Mouse (Mus musculus): ENCODE data around the gene Coq8b. TPM values are rescaled to one million over a fixed set of nuclear protein-coding genes. Genes with fewer than 3 reads are reported as not detected.

Gene Coq8b
- polyA plus RNA-seq, 1 experiment from 2014 or later: 16.7 TPM

DNA sequence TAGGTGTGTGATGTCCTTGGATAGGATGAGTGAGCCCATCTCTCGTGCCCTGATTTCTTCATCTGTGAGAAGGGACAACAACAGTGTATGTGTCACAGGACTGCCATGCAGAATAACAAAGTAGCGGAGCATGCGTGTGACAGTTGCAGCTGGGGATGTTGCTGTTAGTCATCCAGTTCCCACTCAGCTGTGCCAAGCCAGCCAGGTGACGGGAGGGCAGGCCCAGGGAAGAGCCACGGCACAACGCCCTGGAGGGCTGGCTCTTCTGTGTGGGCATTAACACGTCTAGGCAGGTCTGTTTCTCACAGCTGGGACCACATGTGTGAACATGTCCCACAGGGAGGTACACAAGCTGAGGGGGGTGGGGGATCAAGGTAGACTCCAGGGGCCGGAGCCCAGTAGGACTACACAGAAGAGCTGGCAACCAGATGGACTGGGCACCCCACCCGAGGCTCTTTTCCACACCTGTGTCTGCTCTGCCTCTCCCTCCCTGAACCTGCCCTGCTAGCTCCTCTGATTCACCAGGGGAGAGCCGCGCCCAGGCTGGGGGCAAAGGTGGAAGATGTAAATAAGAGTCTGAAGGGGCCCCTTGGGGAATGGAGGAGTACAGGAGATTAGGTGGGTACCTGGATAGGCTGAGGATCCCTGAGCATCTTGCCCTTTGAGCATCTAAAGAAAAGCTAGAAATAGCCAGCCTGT lies 7.8 kb upstream of the Coq8b start:
- no peaks in the 10 kb centered on the region for H3K9me3 ChIP-seq (ENCODE audit: control insufficient read depth, low read length)
- peaks cover 46% of the 10 kb centered on the region for H3K4me1 ChIP-seq (ENCODE audit: control insufficient read depth, insufficient read depth, low read length)
- H3K27me3 ChIP-seq (ENCODE audit: control insufficient read depth, insufficient read depth, low read length): no peaks in the 10 kb centered on the region
- 0 out of 2 replicates have a peak overlapping the region, but pooled peaks have one; percentile 89 for H3K4me3 ChIP-seq (ENCODE audit: low read depth, low read length)
- H3K4me2 ChIP-seq (ENCODE audit: low read depth, low read length): peak overlapping the region; percentile 87
- H3K27ac ChIP-seq (ENCODE audit: low read depth, low read length): no peak overlapping the region
- 65% methylated on average over 11 of the region's 11 CpGs for WGBS
- peak overlapping the region; percentile 30; the same call in 1 of the 2 replicates for H3K9ac ChIP-seq (replicated peaks; ENCODE audit: low read depth, low read length)
- no peaks in the 10 kb centered on the region for H3K36me3 ChIP-seq (ENCODE audit: control insufficient read depth, insufficient read depth, low read length)
- no peak for ATAC-seq (ENCODE audit: low read depth)

DNA sequence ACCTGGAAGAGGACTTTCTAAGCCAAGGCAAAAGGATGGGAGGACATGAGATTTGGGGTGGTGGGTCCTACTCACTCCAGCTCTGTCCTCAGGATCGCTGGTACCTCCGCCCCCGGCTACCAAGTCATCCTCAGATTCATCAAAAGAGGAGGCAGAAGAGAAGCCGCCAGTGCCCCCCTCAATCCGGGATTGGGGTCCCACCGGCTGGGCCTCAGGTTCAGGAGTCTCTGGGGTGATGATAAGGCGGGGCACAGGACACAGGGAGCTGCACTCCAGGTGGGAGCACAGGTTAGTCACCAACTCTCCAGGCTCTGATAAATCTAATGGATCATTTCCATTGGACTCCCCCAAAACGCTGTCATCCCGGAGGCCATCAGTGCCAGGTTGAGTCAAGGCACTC lies 5.5 kb upstream of the Coq8b start:
- Histone ChIP-seq H3K4me3 (ENCODE audit: low read depth, low read length) (peak overlapping the region; percentile 89), H3K27me3 (ENCODE audit: control insufficient read depth, insufficient read depth, low read length) (no peaks in the 10 kb centered on the region), H3K4me1 (ENCODE audit: control insufficient read depth, insufficient read depth, low read length) (peaks cover 46% of the 10 kb centered on the region), H3K4me2 (ENCODE audit: low read depth, low read length) (peak overlapping the region; percentile 87), H3K9ac (replicated peaks; ENCODE audit: low read depth, low read length) (peak overlapping the region; percentile 86), H3K9me3 (ENCODE audit: control insufficient read depth, low read length) (no peaks in the 10 kb centered on the region), H3K27ac (ENCODE audit: low read depth, low read length) (no peak overlapping the region), H3K36me3 (ENCODE audit: control insufficient read depth, insufficient read depth, low read length) (no peaks in the 10 kb centered on the region)
- no peak for ATAC-seq (ENCODE audit: low read depth)
- 40% methylated on average over 9 of the region's 9 CpGs for WGBS

DNA sequence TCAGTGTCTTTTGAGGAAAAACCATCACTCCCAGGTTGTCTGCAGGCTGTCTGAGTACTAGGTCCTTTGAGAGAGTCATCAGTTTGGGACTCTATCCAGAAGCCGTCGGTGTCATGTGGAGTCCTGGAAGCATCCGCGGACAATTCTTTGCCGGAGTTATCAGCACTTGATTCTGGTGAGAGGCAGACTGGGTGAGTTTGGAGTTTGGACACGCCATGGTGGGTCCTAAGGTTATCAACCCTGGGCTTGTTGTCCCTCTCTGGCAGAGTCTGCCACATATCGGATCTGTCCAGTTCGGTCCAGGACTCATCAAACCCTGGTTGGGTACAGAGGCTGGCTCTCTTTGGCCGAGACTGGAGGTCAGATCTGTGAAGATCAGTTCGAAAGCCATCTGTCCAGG lies 5.1 kb upstream of the Coq8b start:
- Histone ChIP-seq H3K4me1 (ENCODE audit: control insufficient read depth, insufficient read depth, low read length) (peaks cover 46% of the 10 kb centered on the region), H3K4me2 (ENCODE audit: low read depth, low read length) (peak overlapping the region; percentile 87), H3K27me3 (ENCODE audit: control insufficient read depth, insufficient read depth, low read length) (no peaks in the 10 kb centered on the region), H3K4me3 (ENCODE audit: low read depth, low read length) (peak overlapping the region; percentile 89), H3K36me3 (ENCODE audit: control insufficient read depth, insufficient read depth, low read length) (no peaks in the 10 kb centered on the region), H3K27ac (ENCODE audit: low read depth, low read length) (peak overlapping the region; percentile 83; the same call in 1 of the 2 replicates), H3K9me3 (ENCODE audit: control insufficient read depth, low read length) (no peaks in the 10 kb centered on the region), H3K9ac (replicated peaks; ENCODE audit: low read depth, low read length) (peak overlapping the region; percentile 86)
- no peak for ATAC-seq (ENCODE audit: low read depth)
- 2% methylated on average over 10 of the region's 10 CpGs for WGBS

DNA sequence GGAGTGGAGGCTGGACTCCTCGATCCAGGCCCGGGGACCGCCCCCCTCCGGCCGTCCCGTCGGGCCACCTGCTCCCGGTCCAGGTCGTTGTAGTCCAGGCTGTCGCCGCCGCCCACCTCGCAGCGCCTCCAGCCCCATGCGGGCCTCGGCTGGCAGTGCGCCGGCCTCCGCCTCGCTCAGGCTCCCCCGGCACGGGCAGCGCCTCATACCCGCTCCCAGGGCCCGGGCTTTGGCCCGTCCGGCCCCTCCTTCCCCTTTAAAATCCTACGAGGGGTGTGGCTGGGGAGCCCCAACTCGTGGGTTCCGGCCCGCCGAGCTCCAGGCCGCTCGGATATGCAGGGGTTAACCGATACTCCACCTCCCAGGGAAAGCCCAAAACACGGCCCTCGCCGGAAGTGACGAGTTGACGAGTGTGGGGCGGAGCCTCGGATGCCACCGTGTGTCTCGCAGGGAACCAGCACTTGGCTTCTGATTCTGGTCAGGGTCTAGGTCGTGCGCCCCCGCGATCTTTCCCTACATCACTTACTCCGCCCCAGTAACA lies 4.5 kb upstream of the Coq8b start, which contains the start of gene Itpkc:
Itpkc (minus strand) TSS at position 381 of the 541 bp plus-strand sequence.
- peak within 1 kb of the TSS; percentile 83 for H3K27ac ChIP-seq (ENCODE audit: low read depth, low read length)
- H3K4me1 ChIP-seq (ENCODE audit: control insufficient read depth, insufficient read depth, low read length): peaks cover 47% of the 10 kb centered on the region
- H3K9ac ChIP-seq (replicated peaks; ENCODE audit: low read depth, low read length): peak within 1 kb of the TSS; percentile 86
- WGBS: under 1% methylated on average over 48 of the region's 49 CpGs
- H3K36me3 ChIP-seq (ENCODE audit: control insufficient read depth, insufficient read depth, low read length): no peaks in the 10 kb centered on the region
- no peaks in the 10 kb centered on the region for H3K27me3 ChIP-seq (ENCODE audit: control insufficient read depth, insufficient read depth, low read length)
- H3K4me3 ChIP-seq (ENCODE audit: low read depth, low read length): peak within 1 kb of the TSS; percentile 89
- peak; percentile 84 for ATAC-seq (ENCODE audit: low read depth)
- H3K4me2 ChIP-seq (ENCODE audit: low read depth, low read length): peak within 1 kb of the TSS; percentile 87
- H3K9me3 ChIP-seq (ENCODE audit: control insufficient read depth, low read length): no peaks in the 10 kb centered on the region

DNA sequence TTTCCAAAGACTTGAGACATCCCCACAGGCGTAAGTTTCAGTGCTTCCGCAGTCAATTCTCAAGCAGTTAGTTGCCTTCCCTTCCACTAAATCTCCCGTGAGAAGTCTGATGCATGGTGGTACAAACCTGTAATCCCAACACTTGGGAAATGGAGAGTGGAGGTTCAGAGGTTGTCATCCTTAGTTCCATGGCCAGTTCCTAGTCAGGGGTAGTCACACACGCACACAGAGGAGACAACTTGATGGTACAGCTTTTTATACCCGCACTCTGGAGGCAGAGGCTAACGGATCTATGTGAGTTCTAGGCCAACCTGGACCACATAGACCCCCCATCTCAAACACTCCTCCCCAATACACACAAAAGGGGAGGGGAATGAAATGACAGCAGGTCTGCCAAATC lies 4.0 kb upstream of the Coq8b start:
- Histone ChIP-seq H3K4me1 (ENCODE audit: control insufficient read depth, insufficient read depth, low read length) (peaks cover 48% of the 10 kb centered on the region), H3K9ac (replicated peaks; ENCODE audit: low read depth, low read length) (peak overlapping the region; percentile 86), H3K36me3 (ENCODE audit: control insufficient read depth, insufficient read depth, low read length) (no peaks in the 10 kb centered on the region), H3K27ac (ENCODE audit: low read depth, low read length) (peak overlapping the region; percentile 83), H3K9me3 (ENCODE audit: control insufficient read depth, low read length) (no peaks in the 10 kb centered on the region), H3K27me3 (ENCODE audit: control insufficient read depth, insufficient read depth, low read length) (no peaks in the 10 kb centered on the region), H3K4me2 (ENCODE audit: low read depth, low read length) (peak overlapping the region; percentile 87), H3K4me3 (ENCODE audit: low read depth, low read length) (peak overlapping the region; percentile 89)
- 21% methylated on average over 6 of the region's 6 CpGs for WGBS
- ATAC-seq (ENCODE audit: low read depth): no peak

DNA sequence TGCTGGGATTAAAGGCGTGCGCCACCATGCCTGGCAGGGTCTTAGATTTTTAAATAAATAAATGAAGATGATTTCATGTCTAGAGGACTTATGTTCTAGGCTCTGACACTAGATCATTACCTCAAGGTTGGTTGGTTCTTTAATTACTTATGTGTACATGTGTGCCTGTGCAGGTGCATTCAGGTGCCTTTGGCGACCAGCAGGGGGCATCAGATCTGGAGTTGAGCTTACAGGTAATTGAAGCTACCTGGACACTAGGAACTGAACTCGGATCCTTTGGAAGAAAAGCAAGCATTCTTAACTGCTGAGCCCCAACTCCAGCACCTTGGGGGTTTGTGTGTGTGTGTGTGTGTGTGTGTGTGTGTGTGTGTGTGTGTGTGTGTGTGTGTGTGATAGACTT lies 2.0 kb upstream of the Coq8b start:
- Histone ChIP-seq H3K4me3 (ENCODE audit: low read depth, low read length) (no peak overlapping the region), H3K4me2 (ENCODE audit: low read depth, low read length) (no peak overlapping the region), H3K9me3 (ENCODE audit: control insufficient read depth, low read length) (no peaks in the 10 kb centered on the region), H3K9ac (replicated peaks; ENCODE audit: low read depth, low read length) (no peak overlapping the region), H3K27ac (ENCODE audit: low read depth, low read length) (no peak overlapping the region), H3K4me1 (ENCODE audit: control insufficient read depth, insufficient read depth, low read length) (peaks cover 31% of the 10 kb centered on the region), H3K36me3 (ENCODE audit: control insufficient read depth, insufficient read depth, low read length) (no peaks in the 10 kb centered on the region), H3K27me3 (ENCODE audit: control insufficient read depth, insufficient read depth, low read length) (no peaks in the 10 kb centered on the region)
- no peak for ATAC-seq (ENCODE audit: low read depth)
- 79% methylated on average over 4 of the region's 4 CpGs for WGBS

DNA sequence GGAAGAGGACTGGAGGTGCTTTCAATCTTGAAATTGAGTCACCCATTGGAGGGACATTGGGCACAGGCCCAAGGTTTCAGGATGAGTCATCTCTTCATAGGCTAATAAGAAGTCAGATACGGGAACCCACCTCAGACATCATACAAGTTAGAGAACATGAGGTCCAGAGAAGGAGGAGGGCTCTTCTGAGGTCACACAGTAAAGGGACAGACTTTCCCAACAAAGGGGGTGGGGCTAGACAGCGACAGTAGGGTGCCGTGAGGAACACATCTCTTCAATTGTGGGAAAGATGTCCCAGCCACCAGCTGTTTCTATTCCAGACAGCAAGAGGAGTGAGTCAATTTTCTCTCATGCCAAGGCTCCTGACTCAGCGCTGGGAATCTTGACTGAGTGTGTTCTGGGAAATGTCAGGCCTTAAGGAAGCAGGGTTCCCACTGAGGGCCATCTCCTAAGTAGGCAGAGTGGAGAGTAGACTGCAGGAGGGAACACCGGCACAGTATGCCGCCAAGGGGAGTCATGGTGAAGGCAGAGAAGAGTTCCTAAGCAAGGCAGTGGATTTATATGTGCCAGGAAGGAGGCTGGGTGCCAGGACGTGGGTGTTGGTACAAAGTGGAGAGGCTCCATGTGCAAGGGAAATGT lies 1.0 kb upstream of the Coq8b start:
- H3K9ac ChIP-seq (replicated peaks; ENCODE audit: low read depth, low read length): no peak overlapping the region
- H3K4me3 ChIP-seq (ENCODE audit: low read depth, low read length): no peak overlapping the region
- no peaks in the 10 kb centered on the region for H3K36me3 ChIP-seq (ENCODE audit: control insufficient read depth, insufficient read depth, low read length)
- no peak overlapping the region for H3K4me2 ChIP-seq (ENCODE audit: low read depth, low read length)
- no peak for ATAC-seq (ENCODE audit: low read depth)
- no peaks in the 10 kb centered on the region for H3K9me3 ChIP-seq (ENCODE audit: control insufficient read depth, low read length)
- 77% methylated on average over 7 of the region's 7 CpGs for WGBS
- H3K27me3 ChIP-seq (ENCODE audit: control insufficient read depth, insufficient read depth, low read length): no peaks in the 10 kb centered on the region
- peaks cover 21% of the 10 kb centered on the region for H3K4me1 ChIP-seq (ENCODE audit: control insufficient read depth, insufficient read depth, low read length)
- H3K27ac ChIP-seq (ENCODE audit: low read depth, low read length): peak overlapping the region; percentile 28; the same call in 1 of the 2 replicates

DNA sequence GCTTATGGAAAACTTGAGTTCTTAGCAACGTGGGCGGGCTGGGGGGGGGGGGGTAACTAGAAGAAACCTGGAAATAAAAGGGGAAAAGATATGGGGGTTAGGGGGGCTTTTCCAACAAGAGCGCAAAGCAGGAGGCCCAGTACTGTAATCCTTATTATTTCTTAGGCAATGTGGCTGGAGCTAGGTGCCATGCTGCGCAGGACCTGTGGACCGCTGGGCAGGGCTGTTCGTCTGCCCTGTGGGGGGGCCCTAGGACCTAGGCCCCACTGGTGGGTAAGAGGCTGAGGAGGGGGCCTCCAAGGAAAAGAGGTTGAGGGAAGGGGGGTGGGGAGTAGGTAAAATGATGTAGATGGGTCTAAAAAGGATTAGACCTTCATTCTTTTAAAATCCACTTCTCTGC lies 477 bp downstream of the Coq8b start:
- Histone ChIP-seq H3K27me3 (ENCODE audit: control insufficient read depth, insufficient read depth, low read length) (no peaks in the 10 kb centered on the region), H3K36me3 (ENCODE audit: control insufficient read depth, insufficient read depth, low read length) (no peaks in the 10 kb centered on the region), H3K4me3 (ENCODE audit: low read depth, low read length) (peak overlapping the region; percentile 53), H3K4me2 (ENCODE audit: low read depth, low read length) (peak overlapping the region; percentile 62), H3K9me3 (ENCODE audit: control insufficient read depth, low read length) (no peaks in the 10 kb centered on the region), H3K4me1 (ENCODE audit: control insufficient read depth, insufficient read depth, low read length) (peaks cover 14% of the 10 kb centered on the region; the same call in 1 of the 2 replicates), H3K27ac (ENCODE audit: low read depth, low read length) (peak overlapping the region; percentile 77), H3K9ac (replicated peaks; ENCODE audit: low read depth, low read length) (peak overlapping the region; percentile 56)
- peak; percentile 32; the same call in 1 of the 2 replicates for ATAC-seq (ENCODE audit: low read depth)
- WGBS: 4% methylated on average over 6 of the region's 6 CpGs

DNA sequence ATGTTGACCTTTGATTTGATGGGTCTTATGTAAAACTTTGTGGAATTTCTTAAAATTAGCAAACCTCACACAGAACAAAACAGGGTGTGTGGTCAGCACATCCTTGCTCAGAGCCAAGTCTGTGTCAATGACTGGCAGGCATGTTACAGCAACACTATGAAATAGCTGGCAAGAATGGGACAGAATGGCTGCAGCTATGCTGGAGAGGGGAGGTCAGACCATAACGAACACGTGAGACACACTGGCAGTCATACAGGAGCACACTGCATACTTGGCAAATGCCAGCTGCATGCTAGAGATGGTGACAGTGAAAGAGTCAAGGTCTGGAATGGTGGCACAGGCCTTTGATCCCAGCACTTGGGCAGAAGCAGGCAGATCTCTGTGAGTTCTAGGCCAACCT lies 2.9 kb downstream of the Coq8b start:
- Histone ChIP-seq H3K4me2 (ENCODE audit: low read depth, low read length) (no peak overlapping the region), H3K27me3 (ENCODE audit: control insufficient read depth, insufficient read depth, low read length) (no peaks in the 10 kb centered on the region), H3K9me3 (ENCODE audit: control insufficient read depth, low read length) (no peaks in the 10 kb centered on the region), H3K27ac (ENCODE audit: low read depth, low read length) (no peak overlapping the region), H3K36me3 (ENCODE audit: control insufficient read depth, insufficient read depth, low read length) (peaks cover 4% of the 10 kb centered on the region; the same call in 1 of the 2 replicates), H3K4me1 (ENCODE audit: control insufficient read depth, insufficient read depth, low read length) (peaks cover 9% of the 10 kb centered on the region; the same call in 1 of the 2 replicates), H3K9ac (replicated peaks; ENCODE audit: low read depth, low read length) (no peak overlapping the region), H3K4me3 (ENCODE audit: low read depth, low read length) (no peak overlapping the region)
- no peak for ATAC-seq (ENCODE audit: low read depth)
- 92% methylated on average over 2 of the region's 2 CpGs for WGBS

All from neural tube, embryonic 14.5 days (tissue).